Mouse (Mus musculus) stomach, embryonic 14.5 days (tissue): Measurements from ENCODE around the gene Otud3. TPM values are rescaled to one million over a fixed set of nuclear protein-coding genes. Genes with fewer than 3 reads are reported as not detected.

Source experiments
- ATAC-seq: fragments of 200-750 bp; cut with Nextera tagmentation; 2 replicates; pipeline ENCODE4 v1.8.0; 2017; ENCODE audit warnings: low read depth, moderate TSS enrichment; ENCODE audit not compliant: insufficient number of reproducible peaks, insufficient read depth, low FRiP score
- H3K27ac ChIP-seq: fragments of 300-500 bp; sonication (generic); 2 replicates; pipeline ENCODE4 v1.5.1; 2014; ENCODE audit warnings: mild to moderate bottlenecking, low read length, moderate library complexity, mixed read lengths
- H3K27me3 ChIP-seq: fragments of 300-500 bp; sonication (generic); 2 replicates; pipeline ENCODE4 v1.6.1; 2014; ENCODE audit warnings: low read length, control low read depth, mixed read lengths; ENCODE audit not compliant: control insufficient read depth, insufficient read depth
- H3K36me3 ChIP-seq: fragments of 300-500 bp; sonication (generic); 2 replicates; pipeline ENCODE4 v1.6.1; 2014; ENCODE audit warnings: mild to moderate bottlenecking, control low read depth, low read length, moderate library complexity, mixed read lengths; ENCODE audit not compliant: control insufficient read depth, insufficient read depth
- H3K4me1 ChIP-seq: fragments of 300-500 bp; sonication (generic); 2 replicates; pipeline ENCODE4 v1.6.1; 2014; ENCODE audit warnings: low read length, control low read depth, mixed read lengths; ENCODE audit not compliant: control insufficient read depth, insufficient read depth
- H3K4me2 ChIP-seq: fragments of 300-500 bp; sonication (generic); replicated peaks from 2 replicates; pipeline ENCODE4 v1.6.1; 2014; ENCODE audit warnings: low read depth, low read length, control low read depth
- H3K4me3 ChIP-seq: fragments of 300-500 bp; sonication (generic); 2 replicates; pipeline ENCODE4 v1.5.1; 2014; ENCODE audit warnings: low read depth, low read length, control low read depth
- H3K9ac ChIP-seq: fragments of 300-500 bp; sonication (generic); replicated peaks from 2 replicates; pipeline ENCODE4 v1.6.1; 2014; ENCODE audit warnings: low read depth, mild to moderate bottlenecking, control low read depth, low read length, moderate library complexity, mixed read lengths
- H3K9me3 ChIP-seq: fragments of 300-500 bp; sonication (generic); 2 replicates; pipeline ENCODE4 v1.6.1; 2016; ENCODE audit warnings: low read depth, low read length, control low read depth; ENCODE audit not compliant: control insufficient read depth
- WGBS: fragments of 180-500 bp; shearing (Covaris S2); extraction: QIAGEN DNeasy Blood & Tissue Kit; methylation state at CpG from one replicate; pipeline ENCODE4 v1.1.7; 2014; 5-methylcytosine and 5-hydroxymethylcytosine counted together
- polyA plus RNA-seq: library from polyadenylated mRNA; unstranded; fragments of >200 nt; fragmentation: Nextera tagmentation; extraction: Ambion mirVana; gene quantifications from 2 replicates; pipeline ENCODE4 v1.2.1, GENCODE M21; 2014

Gene Otud3
- polyA plus RNA-seq, 1 experiment from 2014 or later = 3.0 TPM

DNA sequence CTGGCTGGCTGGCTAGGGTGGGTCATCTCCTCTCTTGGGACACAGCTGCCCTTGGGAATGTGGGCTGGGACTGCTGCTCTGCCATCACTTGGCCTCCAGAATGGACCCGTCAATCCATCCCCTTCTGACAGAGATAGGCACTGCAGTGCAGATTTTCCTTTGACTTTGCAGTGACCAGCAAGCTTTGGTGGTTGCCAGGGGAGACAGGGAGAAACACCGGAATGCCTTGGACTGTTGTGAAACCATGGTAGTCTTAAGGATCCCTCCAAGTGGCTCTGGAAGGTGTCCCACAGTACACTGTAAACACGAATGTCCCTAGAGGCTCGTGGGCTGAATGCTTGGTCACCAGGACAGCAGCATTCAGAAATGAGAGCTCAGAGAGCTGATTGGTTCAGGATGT, 25.7 kb upstream of the Otud3 start:
- Histone ChIP-seq H3K9me3 (no peaks in the 10 kb centered on the region), H3K4me3 (no peak overlapping the region), H3K4me1 (peaks cover 4% of the 10 kb centered on the region; the same call in 1 of the 2 replicates), H3K9ac (no peak overlapping the region), H3K36me3 (no peaks in the 10 kb centered on the region), H3K27me3 (no peaks in the 10 kb centered on the region), H3K27ac (no peak overlapping the region), H3K4me2 (no peak overlapping the region)
- 78% methylated on average over 4 of the region's 4 CpGs for WGBS
- ATAC-seq = no peak

GRCm38 (mm10) chr4:138938495-138939269, 24.9 kb upstream of the Otud3 start:
- ATAC-seq = peak; percentile 54
- H3K4me3 ChIP-seq = no peak overlapping the region
- H3K4me2 ChIP-seq = no peak overlapping the region
- peaks cover 4% of the 10 kb centered on the region; the same call in 1 of the 2 replicates for H3K4me1 ChIP-seq
- WGBS = 54% methylated on average over 10 of the region's 10 CpGs
- no peak overlapping the region for H3K9ac ChIP-seq
- no peaks in the 10 kb centered on the region for H3K27me3 ChIP-seq
- no peak overlapping the region for H3K27ac ChIP-seq
- no peaks in the 10 kb centered on the region for H3K36me3 ChIP-seq
- H3K9me3 ChIP-seq = no peaks in the 10 kb centered on the region

- 81% methylated on average over 11 of the region's 11 CpGs for WGBS
- H3K9ac ChIP-seq = no peak overlapping the region
- no peak for ATAC-seq
Observed at GRCm38 (mm10) chr4:138934456-138935145, 20.9 kb upstream of the Otud3 start.

GRCm38 (mm10) chr4:138933862-138934261, 20.1 kb upstream of the Otud3 start:
- WGBS = 63% methylated on average over 3 of the region's 3 CpGs
- no peaks in the 10 kb centered on the region for H3K4me1 ChIP-seq
- H3K27ac ChIP-seq = no peak overlapping the region
- no peak overlapping the region for H3K4me2 ChIP-seq
- no peaks in the 10 kb centered on the region for H3K27me3 ChIP-seq
- H3K4me3 ChIP-seq = no peak overlapping the region
- no peak overlapping the region for H3K9ac ChIP-seq
- H3K36me3 ChIP-seq = no peaks in the 10 kb centered on the region
- no peak for ATAC-seq
- H3K9me3 ChIP-seq = no peaks in the 10 kb centered on the region

More at GRCm38 (mm10) chr4:138934456-138935145, 20.9 kb upstream of the Otud3 start:
- Histone ChIP-seq H3K36me3 (no peaks in the 10 kb centered on the region), H3K4me3 (no peak overlapping the region), H3K4me1 (no peaks in the 10 kb centered on the region), H3K27ac (no peak overlapping the region), H3K27me3 (no peaks in the 10 kb centered on the region), H3K4me2 (no peak overlapping the region), H3K9me3 (no peaks in the 10 kb centered on the region)

DNA sequence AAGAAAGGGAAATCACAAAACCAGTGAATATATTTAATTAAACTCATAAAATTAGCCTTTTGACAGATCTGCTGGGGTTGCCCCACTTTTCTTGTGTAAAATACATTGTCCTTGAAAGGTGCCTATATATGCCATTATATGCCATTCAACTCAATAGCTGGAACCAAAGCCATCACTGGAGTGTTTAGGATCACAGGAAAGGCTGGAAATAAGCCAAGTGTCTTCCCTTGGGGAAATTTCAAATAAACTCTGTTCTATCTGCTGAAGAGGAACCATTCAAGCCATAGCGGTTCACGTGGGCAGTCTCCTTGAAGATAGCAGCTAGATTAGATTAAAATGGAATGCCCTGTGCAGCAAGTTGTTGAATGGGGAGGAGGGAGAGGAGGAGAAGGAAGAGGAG, 11.8 kb upstream of the Otud3 start:
- Histone ChIP-seq H3K4me2 (no peak overlapping the region), H3K9me3 (no peaks in the 10 kb centered on the region), H3K36me3 (no peaks in the 10 kb centered on the region), H3K4me1 (0 out of 2 replicates have a peak, but pooled peaks cover 4% of the 10 kb centered on the region), H3K27me3 (no peaks in the 10 kb centered on the region), H3K27ac (no peak overlapping the region), H3K4me3 (no peak overlapping the region), H3K9ac (no peak overlapping the region)
- 53% methylated on average over 2 of the region's 2 CpGs for WGBS
- no peak for ATAC-seq

DNA sequence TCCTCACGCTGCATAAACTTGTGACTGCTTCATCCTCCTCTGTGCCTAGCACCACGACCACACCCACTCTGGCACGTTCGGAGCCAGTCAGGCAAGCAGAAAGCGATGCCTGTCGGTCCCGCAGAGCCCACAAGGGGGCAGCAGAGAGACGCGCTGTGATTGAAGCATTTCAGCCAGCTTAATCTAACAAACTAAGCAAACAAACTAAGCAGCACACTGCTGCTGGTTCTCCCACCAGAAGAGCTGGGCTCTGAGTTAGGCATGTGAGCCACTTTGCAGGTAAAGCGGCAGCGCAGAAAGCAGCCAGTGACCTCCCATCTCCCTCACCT, 8.3 kb upstream of the Otud3 start:
- ATAC-seq = peak; percentile 72
- Histone ChIP-seq H3K36me3 (no peaks in the 10 kb centered on the region), H3K4me3 (no peak overlapping the region), H3K9ac (no peak overlapping the region), H3K9me3 (no peaks in the 10 kb centered on the region), H3K4me2 (peak overlapping the region; percentile 34), H3K27ac (no peak overlapping the region), H3K4me1 (0 out of 2 replicates have a peak, but pooled peaks cover 4% of the 10 kb centered on the region), H3K27me3 (no peaks in the 10 kb centered on the region)
- WGBS = 3% methylated on average over 11 of the region's 11 CpGs

DNA sequence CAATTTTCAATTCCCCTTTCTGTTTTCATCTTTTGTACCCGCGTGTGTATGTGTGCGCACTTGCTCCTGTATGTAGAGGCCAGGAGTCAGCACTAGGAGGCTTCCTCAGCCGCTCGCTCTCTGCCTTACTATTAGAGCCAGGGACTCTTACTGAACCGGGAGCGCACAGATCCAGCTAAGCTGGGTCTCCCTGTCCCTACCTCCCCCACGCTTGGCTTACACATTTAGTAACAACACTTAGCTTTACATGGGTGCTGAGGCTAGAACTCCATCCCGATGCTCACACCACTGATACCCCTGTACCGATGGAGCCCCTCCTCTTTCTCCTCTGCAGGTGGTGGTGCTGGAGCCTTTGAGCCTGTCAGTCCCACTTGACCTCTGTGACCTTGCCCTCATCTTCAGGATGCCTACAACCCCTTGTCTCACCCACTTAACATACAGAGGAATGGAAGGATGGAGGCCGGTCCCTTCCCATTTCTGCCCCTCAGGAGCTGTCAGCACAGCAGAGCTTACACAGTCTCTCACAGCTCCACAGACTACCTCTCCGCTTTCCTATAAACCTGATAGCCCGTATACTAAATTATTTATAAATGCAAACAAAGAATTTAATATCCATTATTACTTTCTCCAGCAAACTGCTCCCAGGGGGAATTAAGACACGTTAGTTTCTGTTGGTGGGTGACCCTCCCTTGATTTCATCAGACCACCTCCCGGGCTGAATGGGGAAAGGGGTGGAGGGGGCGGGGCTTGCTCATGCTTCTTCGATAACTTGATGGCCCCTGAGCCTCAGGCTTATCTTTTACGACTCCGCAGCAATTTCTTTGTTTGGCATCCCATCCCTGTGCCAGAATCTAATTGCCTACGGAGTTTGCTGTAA, 7.7 kb upstream of the Otud3 start:
- no peaks in the 10 kb centered on the region for H3K9me3 ChIP-seq
- no peak for ATAC-seq

DNA sequence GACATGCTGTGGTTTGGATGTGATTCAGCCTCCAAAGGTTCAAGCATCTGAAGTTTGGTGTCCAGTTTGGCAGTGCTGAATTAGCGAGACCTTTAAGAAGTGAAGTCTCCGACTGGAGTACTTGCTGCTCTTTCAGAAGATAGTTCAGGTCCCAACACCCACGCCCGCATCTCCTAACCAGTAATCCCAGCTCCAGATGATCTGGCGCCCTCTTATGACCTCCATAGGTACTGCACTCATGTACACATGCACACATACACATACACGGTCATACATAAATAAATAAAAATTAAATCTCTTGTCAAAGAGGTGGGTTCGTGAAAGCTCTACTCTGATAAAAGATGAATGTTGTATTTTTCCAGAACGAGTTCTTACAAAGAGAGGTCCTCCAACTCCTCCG, 3.5 kb upstream of the Otud3 start:
- ATAC-seq = no peak
- H3K4me2 ChIP-seq = no peak overlapping the region
- WGBS = 81% methylated on average over 9 of the region's 9 CpGs

More for the DNA sequence above, 7.7 kb upstream of the Otud3 start:
- Histone ChIP-seq H3K4me3 (no peak overlapping the region), H3K9ac (no peak overlapping the region), H3K36me3 (no peaks in the 10 kb centered on the region), H3K27me3 (no peaks in the 10 kb centered on the region), H3K27ac (no peak overlapping the region), H3K4me2 (peak overlapping the region; percentile 34), H3K4me1 (0 out of 2 replicates have a peak, but pooled peaks cover 4% of the 10 kb centered on the region)
- 39% methylated on average over 20 of the region's 20 CpGs for WGBS

More for the DNA sequence above, 3.5 kb upstream of the Otud3 start:
- Histone ChIP-seq H3K27ac (no peak overlapping the region), H3K4me1 (0 out of 2 replicates have a peak, but pooled peaks cover 7% of the 10 kb centered on the region), H3K9me3 (no peaks in the 10 kb centered on the region), H3K27me3 (no peaks in the 10 kb centered on the region), H3K9ac (no peak overlapping the region), H3K4me3 (no peak overlapping the region), H3K36me3 (no peaks in the 10 kb centered on the region)
